Mouse (Mus musculus): ENCODE measurements around the gene Dab1. TPM values are rescaled to one million over a fixed set of nuclear protein-coding genes. Genes with fewer than 3 reads are reported as not detected.

Dab1 gene
- total and polyA plus RNA-seq, 3 experiments = not detected

DNA sequence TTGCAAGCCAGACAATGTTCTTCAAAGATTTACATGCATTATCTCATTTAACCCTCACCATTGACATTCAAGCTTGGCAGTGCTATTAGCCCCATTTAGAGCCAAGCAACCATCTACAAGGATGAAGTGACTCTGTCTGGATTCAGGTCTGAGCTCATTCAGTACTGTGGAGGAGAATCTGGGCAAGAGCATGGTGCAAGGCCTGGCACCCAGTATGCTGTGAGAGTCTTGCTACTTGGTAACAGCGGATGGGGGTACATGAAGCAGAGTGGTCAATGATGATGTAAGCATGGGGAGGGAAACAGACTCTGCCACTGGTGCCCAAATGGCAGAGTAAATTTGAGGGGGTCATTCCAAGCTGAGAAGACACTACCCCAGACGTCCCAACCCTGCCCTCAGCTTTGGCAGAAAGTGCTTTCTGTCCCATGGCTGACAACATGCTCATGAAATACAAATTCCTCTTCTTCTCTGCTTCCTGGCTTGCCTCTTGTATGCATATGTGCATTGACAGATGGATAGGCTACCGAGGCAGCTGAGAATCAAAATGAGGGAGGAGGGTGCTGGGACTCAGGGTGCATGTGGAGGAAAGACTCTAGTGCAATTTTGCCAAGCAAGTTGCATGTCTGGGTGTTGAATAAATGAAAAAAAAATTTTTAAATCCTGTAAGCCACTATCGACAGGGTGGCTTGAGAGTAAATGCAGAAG, 41.9 kb upstream of the Dab1 start:
- Histone ChIP-seq H3K36me3 (ENCODE audit: control insufficient read depth in 1 of 2, insufficient read depth in 2 of 2, low read length in 2 of 2) (no peaks in the 10 kb centered on the region), H3K27ac (ENCODE audit: control insufficient read depth, low read depth, low read length) (no peak overlapping the region), H3K9me3 (replicated peaks; ENCODE audit: insufficient read depth, low read length) (no peaks in the 10 kb centered on the region), H3K27me3 (ENCODE audit: control insufficient read depth in 1 of 2, insufficient read depth in 2 of 2, low read length in 2 of 2) (no peaks in the 10 kb centered on the region), H3K4me3 (ENCODE audit: control insufficient read depth in 1 of 2, insufficient read depth in 1 of 2, low read depth in 2 of 2, low read length in 2 of 2) (no peak overlapping the region), H3K9ac (ENCODE audit: control insufficient read depth, low read depth, low read length, poor library complexity, severe bottlenecking) (no peak overlapping the region), H3K4me1 (ENCODE audit: control insufficient read depth in 1 of 2, insufficient read depth in 2 of 2, low read length in 2 of 2) (no peaks in the 10 kb centered on the region), H3K79me2 (ENCODE audit: control insufficient read depth, insufficient read depth, low read length, poor library complexity) (no peaks in the 10 kb centered on the region)
- no peak for DNase-seq (ENCODE audit: low read depth, low spot score)
- TF ChIP-seq GABPA (IDR thresholded peaks at IDR 0.05; ENCODE audit: low read depth, low read length) (no peak), NELFE (IDR thresholded peaks at IDR 0.05; ENCODE audit: low read depth, low read length) (no peak), POLR2A (IDR thresholded peaks at IDR 0.05; ENCODE audit: control insufficient read depth in 1 of 2, insufficient read depth in 1 of 2, low read depth in 1 of 2, low read length in 2 of 2, poor library complexity in 1 of 2) (no peak), ZKSCAN1 (IDR thresholded peaks at IDR 0.05; ENCODE audit: low read depth, low read length) (no peak), MEF2A (IDR thresholded peaks at IDR 0.05; ENCODE audit: extremely low read depth, insufficient replicate concordance, low read depth, low read length, poor library complexity, severe bottlenecking) (no peak), GATA1 (IDR thresholded peaks at IDR 0.05; ENCODE audit: low read depth, low read length) (no peak), POLR2AphosphoS2 (IDR thresholded peaks at IDR 0.05; ENCODE audit: low read length) (no peak), CTCF (IDR thresholded peaks at IDR 0.05 in 2 of 3, conservative IDR thresholded peaks at IDR 0.05 in 1 of 3; ENCODE audit: control insufficient read depth in 1 of 3, insufficient read depth in 1 of 3, low read depth in 2 of 3, low read length in 3 of 3, poor library complexity in 1 of 3, severe bottlenecking in 1 of 3) (no peak), ZNF384 (IDR thresholded peaks at IDR 0.05; ENCODE audit: low read depth, low read length) (no peak), SIN3A (IDR thresholded peaks at IDR 0.05; ENCODE audit: low read length) (no peak), CHD1 (IDR thresholded peaks at IDR 0.05; ENCODE audit: low read depth, low read length) (no peak), UBTF (IDR thresholded peaks at IDR 0.05; ENCODE audit: borderline replicate concordance, insufficient read depth, low read depth, low read length) (no peak)

DNA sequence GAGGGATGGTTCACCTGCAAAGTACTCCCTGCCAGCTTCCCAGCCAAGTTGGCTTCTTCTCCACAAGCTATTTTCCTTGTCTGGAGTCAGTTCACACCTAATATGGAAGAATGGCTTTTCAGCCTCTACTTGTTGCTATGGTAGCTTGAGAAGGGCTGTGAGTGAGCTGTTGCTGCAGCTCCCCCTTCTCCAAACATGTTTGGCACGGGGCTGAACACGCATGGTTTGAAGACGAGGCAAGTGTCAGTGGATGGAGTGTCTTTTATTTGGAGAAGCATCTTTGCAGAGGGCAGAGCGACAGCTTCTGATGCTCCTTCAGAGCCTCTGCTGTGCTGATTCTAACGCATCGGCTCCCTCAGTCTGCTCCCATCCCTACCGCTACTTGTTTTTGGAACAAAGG, 41.3 kb upstream of the Dab1 start:
- TF ChIP-seq TCF12 (IDR thresholded peaks at IDR 0.05; ENCODE audit: low read depth, low read length) (no peak), USF2 (IDR thresholded peaks at IDR 0.05; ENCODE audit: borderline replicate concordance in 1 of 2, insufficient read depth in 1 of 2, low read depth in 1 of 2, low read length in 2 of 2) (no peak), MYC (IDR thresholded peaks at IDR 0.05; ENCODE audit: low read depth, low read length) (no peak), SMC3 (IDR thresholded peaks at IDR 0.05; ENCODE audit: low read depth, low read length) (no peak), USF1 (IDR thresholded peaks at IDR 0.05; ENCODE audit: low read depth, low read length) (no peak)
- H3K9me3 ChIP-seq (replicated peaks; ENCODE audit: insufficient read depth, low read length) = no peaks in the 10 kb centered on the region
- H3K27ac ChIP-seq (ENCODE audit: control insufficient read depth, low read depth, low read length) = no peak overlapping the region
- H3K4me3 ChIP-seq (ENCODE audit: control insufficient read depth in 1 of 2, insufficient read depth in 1 of 2, low read depth in 2 of 2, low read length in 2 of 2) = no peak overlapping the region
- no peaks in the 10 kb centered on the region for H3K27me3 ChIP-seq (ENCODE audit: control insufficient read depth in 1 of 2, insufficient read depth in 2 of 2, low read length in 2 of 2)
- no peak overlapping the region for H3K9ac ChIP-seq (ENCODE audit: control insufficient read depth, low read depth, low read length, poor library complexity, severe bottlenecking)
- DNase-seq (ENCODE audit: low read depth, low spot score) = no peak
- H3K79me2 ChIP-seq (ENCODE audit: control insufficient read depth, insufficient read depth, low read length, poor library complexity) = no peaks in the 10 kb centered on the region
- H3K36me3 ChIP-seq (ENCODE audit: control insufficient read depth in 1 of 2, insufficient read depth in 2 of 2, low read length in 2 of 2) = no peaks in the 10 kb centered on the region
- H3K4me1 ChIP-seq (ENCODE audit: control insufficient read depth in 1 of 2, insufficient read depth in 2 of 2, low read length in 2 of 2) = no peaks in the 10 kb centered on the region

All from MEL (cell line).